Mouse (Mus musculus) kidney, postnatal 14 days (tissue): ENCODE results near the gene Asf1a.
A peak's percentile ranks its signal among the peaks of the same experiment; 100 is the strongest.
"Not testable (repeated sequence)": the region's sequence is repeated elsewhere in the genome, so short reads cannot be mapped to it uniquely, and the experiment has no call there.

ENCODE experiments used
- DNase-seq: peaks from one replicate; pipeline ENCODE4 v3.0.0; 2022; ENCODE audit warnings: mixed read lengths

Gene Asf1a

DNA sequence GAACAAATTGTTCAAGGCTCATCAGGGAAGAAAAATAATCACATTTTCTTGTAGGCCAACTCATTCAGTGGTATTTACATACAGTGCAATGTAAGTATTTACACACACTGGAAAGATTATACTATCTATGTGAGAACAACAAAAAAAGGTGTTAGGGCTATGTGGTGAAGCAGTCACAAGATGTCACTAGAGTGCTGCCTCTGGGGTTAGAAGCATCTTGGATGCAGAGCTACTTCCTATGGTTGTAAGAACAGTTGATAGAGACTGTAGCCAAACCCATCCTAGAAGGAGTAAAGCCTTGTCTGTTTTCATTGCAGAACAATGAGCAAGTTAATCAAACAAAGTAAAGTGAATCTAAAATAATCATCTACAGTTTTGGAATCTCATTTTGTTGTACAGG lies 45.0 kb downstream of the Asf1a start:
- DNase-seq: peak; percentile 48

- DNase-seq: no peak
Observed at GRCm38 (mm10) chr10:53650683-53651082, 54.1 kb downstream of the Asf1a start.

DNA sequence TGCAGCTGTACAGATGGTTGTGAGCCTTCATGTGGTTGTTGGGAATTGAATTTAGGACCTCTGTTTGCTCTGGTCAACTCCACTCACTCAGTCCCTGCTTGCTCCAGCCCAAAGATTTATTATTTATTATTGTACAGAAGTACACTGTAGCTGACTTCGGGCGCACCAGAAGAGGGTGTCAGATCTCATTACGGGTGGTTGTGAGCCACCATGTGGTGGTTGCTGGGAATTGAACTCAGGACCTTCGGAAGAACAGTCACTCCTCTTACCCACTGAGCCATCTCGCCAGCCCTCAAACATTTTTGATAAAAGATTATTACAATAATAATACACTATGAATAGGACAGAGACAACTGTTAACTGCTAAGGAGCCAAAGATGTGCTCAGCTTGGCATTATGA lies 57.7 kb downstream of the Asf1a start:
- not testable (repeated sequence) for DNase-seq
